Mouse (Mus musculus) thymus, postnatal 4 days (tissue): ENCODE measurements around the gene Corin.

Experiments
- DNase-seq: peaks from one replicate; pipeline ENCODE4 v3.0.0; 2021

Gene Corin

GRCm38 (mm10) chr5:72298418-72299104, 205.7 kb downstream of the Corin start:
- no peak for DNase-seq

GRCm38 (mm10) chr5:72285077-72285476, 219.2 kb downstream of the Corin start:
- DNase-seq: no peak

- DNase-seq: no peak
Observed at GRCm38 (mm10) chr5:72282907-72283306, 221.4 kb downstream of the Corin start.

GRCm38 (mm10) chr5:72269652-72270051, 234.6 kb downstream of the Corin start:
- no peak for DNase-seq

- no peak for DNase-seq
Observed at GRCm38 (mm10) chr5:72269204-72269603, 235.1 kb downstream of the Corin start.

GRCm38 (mm10) chr5:72266955-72267535, 237.2 kb downstream of the Corin start:
- no peak for DNase-seq

GRCm38 (mm10) chr5:72264195-72264751, 240.0 kb downstream of the Corin start:
- no peak for DNase-seq

- DNase-seq: no peak
Observed at GRCm38 (mm10) chr5:72261802-72262324, 242.4 kb downstream of the Corin start.

GRCm38 (mm10) chr5:72259298-72259621, 245.0 kb downstream of the Corin start:
- no peak for DNase-seq

- DNase-seq: no peak
Observed at GRCm38 (mm10) chr5:72258409-72259297, 245.6 kb downstream of the Corin start.

GRCm38 (mm10) chr5:72257084-72257483, 247.2 kb downstream of the Corin start:
- no peak for DNase-seq

- DNase-seq: no peak
Observed at GRCm38 (mm10) chr5:72254958-72255357, 249.3 kb downstream of the Corin start.

GRCm38 (mm10) chr5:72250180-72250579, 254.1 kb downstream of the Corin start:
- DNase-seq: no peak
